Mouse (Mus musculus): Measurements from ENCODE around the gene Ffar4. TPM values are rescaled to one million over a fixed set of nuclear protein-coding genes. Genes with fewer than 3 reads are reported as not detected.

Ffar4 gene
- polyA plus RNA-seq, 1 experiment from 2014 or later = not detected

DNA sequence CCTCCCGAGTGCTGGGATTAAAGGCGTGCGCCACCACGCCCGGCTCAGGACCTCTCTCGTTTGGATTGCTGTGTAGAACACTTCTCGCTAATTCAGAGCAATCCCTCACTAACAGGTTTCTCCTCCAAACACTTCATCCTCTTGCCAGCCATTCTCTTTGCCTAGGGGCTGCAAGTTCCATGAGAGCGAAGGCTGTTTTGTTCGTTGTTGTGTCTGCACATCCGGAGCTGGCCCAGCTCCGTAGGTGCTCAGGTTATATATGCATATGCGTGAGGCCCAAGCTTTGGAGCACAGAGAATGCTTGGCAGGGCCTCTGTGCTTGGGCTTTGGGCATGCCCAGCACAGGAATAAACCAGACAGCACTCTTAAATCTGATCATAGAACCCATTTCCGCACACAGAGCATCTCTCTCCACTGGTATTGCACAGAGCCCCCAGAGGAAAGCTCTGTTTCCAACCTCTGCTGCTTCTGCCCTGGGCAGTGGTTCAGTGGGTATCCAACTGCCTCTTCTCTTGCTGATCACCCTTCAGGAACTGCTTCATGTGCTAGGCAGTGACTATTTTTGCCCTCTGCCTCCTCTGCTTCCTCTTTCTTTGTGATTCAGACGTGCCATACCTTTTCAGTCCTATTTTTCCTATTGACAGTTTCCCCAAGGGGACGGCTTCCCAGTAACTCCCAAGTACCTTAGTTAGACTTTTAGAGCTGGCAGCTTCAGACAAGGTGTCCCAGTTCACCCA lies 12.8 kb downstream of the Ffar4 start:
- H3K4me2 ChIP-seq (replicated peaks) = no peak overlapping the region
- no peaks in the 10 kb centered on the region for H3K4me1 ChIP-seq
- H3K9me3 ChIP-seq = no peaks in the 10 kb centered on the region
- H3K9ac ChIP-seq = no peak overlapping the region
- no peaks in the 10 kb centered on the region for H3K36me3 ChIP-seq
- H3K4me3 ChIP-seq = no peak overlapping the region
- 0 out of 2 replicates have a peak, but pooled peaks cover 7% of the 10 kb centered on the region for H3K27me3 ChIP-seq
- no peak overlapping the region for H3K27ac ChIP-seq
- 88% methylated on average over 15 of the region's 15 CpGs for WGBS
- ATAC-seq (ENCODE audit: insufficient number of reproducible peaks, insufficient read depth, low FRiP score, low TSS enrichment) = no peak

DNA sequence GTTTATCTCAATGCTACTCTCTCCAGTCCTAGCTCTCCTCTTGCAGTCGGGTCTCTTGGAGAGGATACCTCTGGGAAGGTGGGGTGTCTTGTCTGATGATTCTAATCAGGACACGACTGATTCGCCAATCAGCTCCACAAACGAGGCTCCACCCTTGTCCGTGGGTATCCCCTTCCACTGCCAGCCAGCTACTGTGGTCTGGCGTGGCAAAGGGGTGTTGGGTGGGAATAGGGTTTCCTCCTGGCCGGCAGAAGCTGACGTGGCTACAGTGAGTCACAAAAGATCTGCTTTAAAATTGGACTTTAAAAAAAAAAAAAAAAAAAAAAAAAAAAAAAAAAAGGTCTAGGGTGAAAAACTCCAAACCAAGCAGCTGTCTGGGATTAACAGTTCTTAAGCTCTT lies 14.2 kb downstream of the Ffar4 start:
- H3K4me1 ChIP-seq = no peaks in the 10 kb centered on the region
- H3K36me3 ChIP-seq = no peaks in the 10 kb centered on the region
- H3K4me2 ChIP-seq (replicated peaks) = no peak overlapping the region
- H3K27me3 ChIP-seq = 0 out of 2 replicates have a peak, but pooled peaks cover 7% of the 10 kb centered on the region
- WGBS = 78% methylated on average over 8 of the region's 8 CpGs
- H3K9ac ChIP-seq = no peak overlapping the region
- H3K27ac ChIP-seq = no peak overlapping the region
- no peak overlapping the region for H3K4me3 ChIP-seq
- no peak for ATAC-seq (ENCODE audit: insufficient number of reproducible peaks, insufficient read depth, low FRiP score, low TSS enrichment)
- H3K9me3 ChIP-seq = no peaks in the 10 kb centered on the region

DNA sequence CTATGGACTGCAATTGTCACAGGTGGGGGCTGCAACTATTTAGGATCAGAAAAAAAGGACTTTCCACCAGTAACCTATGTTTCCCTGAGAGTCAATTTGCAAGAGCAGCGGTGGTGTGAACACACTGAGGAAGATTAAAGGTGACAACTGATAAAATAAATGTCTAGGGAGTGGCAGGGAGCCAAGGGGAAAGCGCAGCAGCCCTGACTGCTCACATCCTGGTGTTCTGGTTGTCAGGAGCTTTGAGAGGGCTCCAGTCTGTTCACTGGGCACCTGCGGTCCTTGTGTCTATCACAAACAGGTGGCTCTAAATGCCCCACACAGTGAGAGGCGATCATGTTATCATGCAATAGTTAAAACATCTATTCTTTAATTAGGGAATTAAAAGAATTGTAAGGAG lies 15.7 kb downstream of the Ffar4 start:
- 39% methylated on average over 4 of the region's 4 CpGs for WGBS
- no peak overlapping the region for H3K27ac ChIP-seq
- no peak overlapping the region for H3K4me3 ChIP-seq
- 0 out of 2 replicates have a peak, but pooled peaks cover 7% of the 10 kb centered on the region for H3K27me3 ChIP-seq
- no peak for ATAC-seq (ENCODE audit: insufficient number of reproducible peaks, insufficient read depth, low FRiP score, low TSS enrichment)
- no peak overlapping the region for H3K4me2 ChIP-seq (replicated peaks)
- H3K9ac ChIP-seq = no peak overlapping the region
- H3K9me3 ChIP-seq = no peaks in the 10 kb centered on the region
- H3K36me3 ChIP-seq = no peaks in the 10 kb centered on the region
- H3K4me1 ChIP-seq = no peaks in the 10 kb centered on the region

DNA sequence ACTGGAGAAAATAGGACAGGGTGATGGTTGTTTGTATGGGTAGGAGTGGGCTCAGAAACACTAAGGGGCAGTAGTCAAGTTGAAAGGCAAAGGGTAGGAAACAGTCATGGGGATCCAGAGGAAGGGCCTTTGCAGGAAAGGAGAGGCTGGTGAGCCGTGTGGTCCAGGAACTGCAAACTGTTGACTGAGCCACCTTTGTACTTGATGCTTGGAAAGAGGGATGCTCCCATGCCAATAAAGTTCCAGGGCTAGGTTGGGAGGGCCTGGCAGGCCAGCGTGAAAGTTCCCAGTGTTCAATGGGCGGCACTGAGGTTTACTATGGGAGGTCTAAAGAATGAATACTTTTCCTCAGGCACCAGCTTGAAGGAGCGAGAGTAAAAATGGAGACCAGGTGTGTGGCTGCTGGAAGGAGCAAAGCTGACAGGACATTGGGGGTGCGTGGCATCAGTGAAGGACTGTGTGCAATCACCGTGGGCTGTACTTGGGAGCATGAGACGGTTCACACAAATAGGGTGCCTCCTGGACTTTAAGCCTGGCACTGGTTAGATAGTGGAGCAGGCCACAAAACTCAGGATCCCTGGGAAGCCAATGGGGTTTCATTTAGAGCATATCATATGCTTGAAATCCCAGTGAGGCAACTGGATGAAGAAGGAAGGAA lies 18.1 kb downstream of the Ffar4 start:
- Histone ChIP-seq H3K9ac (no peak overlapping the region), H3K36me3 (no peaks in the 10 kb centered on the region), H3K4me3 (no peak overlapping the region), H3K9me3 (no peaks in the 10 kb centered on the region), H3K4me1 (no peaks in the 10 kb centered on the region), H3K4me2 (replicated peaks) (no peak overlapping the region), H3K27ac (no peak overlapping the region), H3K27me3 (0 out of 2 replicates have a peak, but pooled peaks cover 4% of the 10 kb centered on the region)
- whole genome bisulfite sequencing = 87% methylated on average over 7 of the region's 7 CpGs
- no peak for ATAC-seq (ENCODE audit: insufficient number of reproducible peaks, insufficient read depth, low FRiP score, low TSS enrichment)

DNA sequence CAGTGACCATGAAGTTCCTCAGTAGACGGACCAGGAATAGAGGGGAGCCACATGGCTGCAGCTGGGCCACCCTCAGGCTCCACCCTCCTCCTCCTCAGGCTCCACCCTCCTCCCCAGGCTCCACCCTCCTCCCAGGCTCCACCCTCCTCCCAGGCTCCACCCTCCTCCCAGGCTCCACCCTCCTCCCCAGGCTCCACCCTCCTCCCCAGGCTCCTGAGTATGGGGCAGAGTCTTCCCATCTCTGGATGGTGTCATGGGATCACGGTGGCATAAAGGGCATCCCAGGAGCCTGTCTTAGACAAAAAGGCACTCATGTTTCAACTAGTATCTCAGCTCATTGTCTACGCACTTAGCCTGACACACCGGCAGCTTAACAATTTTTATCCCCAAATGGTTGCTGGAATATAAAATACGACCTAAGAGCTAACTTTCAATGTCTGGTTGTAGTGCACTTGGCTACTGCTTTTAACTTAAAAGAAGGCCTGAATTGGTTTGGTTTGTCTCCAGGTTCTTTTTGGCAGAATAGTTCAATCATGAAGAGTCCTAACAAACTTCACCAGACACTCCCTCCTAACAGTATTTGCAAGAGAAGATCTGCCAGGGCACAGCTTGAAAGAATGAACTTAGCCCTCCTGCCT lies 23.4 kb downstream of the Ffar4 start:
- no peak overlapping the region for H3K4me3 ChIP-seq
- H3K27me3 ChIP-seq = peaks cover 26% of the 10 kb centered on the region
- no peak overlapping the region for H3K9ac ChIP-seq
- no peaks in the 10 kb centered on the region for H3K9me3 ChIP-seq
- H3K36me3 ChIP-seq = no peaks in the 10 kb centered on the region
- WGBS = 89% methylated on average over 5 of the region's 5 CpGs
- no peak overlapping the region for H3K27ac ChIP-seq
- H3K4me2 ChIP-seq (replicated peaks) = no peak overlapping the region
- no peak for ATAC-seq (ENCODE audit: insufficient number of reproducible peaks, insufficient read depth, low FRiP score, low TSS enrichment)
- H3K4me1 ChIP-seq = no peaks in the 10 kb centered on the region

DNA sequence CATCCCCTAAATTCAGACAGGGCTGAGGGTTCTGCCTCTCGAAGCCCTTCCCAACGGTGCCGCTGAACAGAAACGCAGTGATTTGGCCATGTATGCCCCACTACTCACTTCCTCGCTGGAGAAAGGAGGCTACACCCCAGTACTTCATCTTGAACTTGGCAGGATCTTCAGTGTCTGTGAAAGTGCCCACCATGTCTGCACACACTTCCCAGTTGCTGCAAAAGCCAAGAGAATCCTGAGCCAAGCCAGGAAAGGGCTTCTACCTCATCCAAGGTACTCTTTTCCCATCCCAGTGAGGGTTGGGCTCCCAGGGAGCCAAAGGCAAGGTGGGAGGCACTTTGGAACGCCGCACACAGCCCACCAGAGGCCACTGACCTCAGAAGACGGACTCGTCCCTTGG lies 27.1 kb downstream of the Ffar4 start:
- Histone ChIP-seq H3K4me3 (peak overlapping the region; percentile 63), H3K4me2 (replicated peaks) (peak overlapping the region; percentile 93), H3K9me3 (no peaks in the 10 kb centered on the region), H3K36me3 (no peaks in the 10 kb centered on the region), H3K4me1 (no peaks in the 10 kb centered on the region), H3K27ac (no peak overlapping the region), H3K9ac (no peak overlapping the region), H3K27me3 (peaks cover 31% of the 10 kb centered on the region)
- no peak for ATAC-seq (ENCODE audit: insufficient number of reproducible peaks, insufficient read depth, low FRiP score, low TSS enrichment)
- WGBS = 32% methylated on average over 9 of the region's 9 CpGs

DNA sequence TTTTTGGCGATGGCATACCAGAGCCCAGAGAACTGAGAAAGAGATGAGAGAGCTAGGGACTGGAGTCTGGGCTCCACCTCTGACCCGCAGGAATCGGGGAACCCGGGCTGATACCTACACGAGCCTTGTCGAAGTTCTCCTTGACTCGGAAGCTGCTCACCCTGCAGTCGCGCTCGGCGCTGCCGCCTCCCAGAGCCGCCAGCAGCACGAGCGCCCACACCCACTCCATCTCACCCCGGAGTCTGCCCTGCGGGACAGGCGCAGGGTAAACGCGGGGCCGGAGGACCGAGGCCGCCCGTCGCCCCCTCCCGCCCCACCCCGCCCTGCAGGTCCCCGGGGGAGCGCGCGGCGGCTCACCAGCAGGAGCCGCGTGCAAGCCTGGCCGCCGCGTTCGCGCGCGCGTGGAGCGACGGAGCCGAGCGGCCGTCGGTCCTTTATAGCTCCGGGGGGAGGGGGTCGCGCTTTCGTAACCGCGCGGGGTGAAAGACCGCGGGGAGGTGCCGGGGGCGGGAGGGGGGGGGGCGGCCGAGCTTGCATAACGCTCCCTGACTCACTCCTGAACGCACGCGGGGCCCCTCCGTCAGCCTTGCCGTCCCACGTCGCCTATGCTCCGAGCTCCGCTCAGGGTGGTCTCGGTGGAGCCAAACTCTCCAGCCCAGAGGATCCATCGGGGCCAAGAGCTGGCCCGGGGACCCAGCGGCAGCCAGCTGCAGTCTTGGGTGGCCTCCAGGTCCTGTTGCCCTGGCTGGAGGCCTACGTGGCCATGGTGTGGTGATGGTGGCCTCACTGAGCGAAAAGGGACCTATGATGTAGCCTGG lies 27.7 kb downstream of the Ffar4 start:
- no peak for ATAC-seq (ENCODE audit: insufficient number of reproducible peaks, insufficient read depth, low FRiP score, low TSS enrichment)
- no peaks in the 10 kb centered on the region for H3K36me3 ChIP-seq
- WGBS = 2% methylated on average over 74 of the region's 77 CpGs
- peak overlapping the region; percentile 93 for H3K4me2 ChIP-seq (replicated peaks)
- H3K4me1 ChIP-seq = no peaks in the 10 kb centered on the region
- H3K27me3 ChIP-seq = peaks cover 31% of the 10 kb centered on the region
- no peak overlapping the region for H3K27ac ChIP-seq
- H3K9me3 ChIP-seq = no peaks in the 10 kb centered on the region
- H3K9ac ChIP-seq = peak overlapping the region; percentile 42
- peak overlapping the region; percentile 63 for H3K4me3 ChIP-seq

DNA sequence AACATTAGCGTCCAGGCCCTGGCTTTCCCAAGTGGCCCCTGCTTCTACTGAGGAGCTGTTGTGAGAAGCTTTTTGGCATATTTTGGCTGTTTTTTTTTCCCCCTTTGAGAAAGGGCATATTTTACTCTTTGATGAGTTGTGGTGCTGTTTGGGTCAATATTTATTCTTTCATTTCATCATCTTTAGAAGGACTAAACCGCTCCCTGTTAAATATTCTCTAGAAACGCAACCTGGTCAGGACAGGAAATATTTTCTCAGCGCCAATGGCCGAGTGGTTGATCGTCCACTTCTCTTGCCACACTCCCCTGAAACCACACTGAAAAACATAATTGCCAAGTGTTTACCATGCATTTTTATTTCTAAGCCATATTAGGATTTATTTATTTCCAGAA lies 28.3 kb downstream of the Ffar4 start, which contains the start of gene Rbp4:
Gene Rbp4 (minus strand): TSS at position 63 of the 392 bp plus-strand sequence.
- no peaks in the 10 kb centered on the region for H3K9me3 ChIP-seq
- H3K27ac ChIP-seq = no peak within 1 kb of the TSS
- WGBS = 63% methylated on average over 6 of the region's 6 CpGs
- ATAC-seq (ENCODE audit: insufficient number of reproducible peaks, insufficient read depth, low FRiP score, low TSS enrichment) = no peak
- H3K36me3 ChIP-seq = no peaks in the 10 kb centered on the region
- H3K4me3 ChIP-seq = peak within 1 kb of the TSS; percentile 63
- peak within 1 kb of the TSS; percentile 42 for H3K9ac ChIP-seq
- no peaks in the 10 kb centered on the region for H3K4me1 ChIP-seq
- H3K27me3 ChIP-seq = peaks cover 31% of the 10 kb centered on the region
- H3K4me2 ChIP-seq (replicated peaks) = peak within 1 kb of the TSS; percentile 93

DNA sequence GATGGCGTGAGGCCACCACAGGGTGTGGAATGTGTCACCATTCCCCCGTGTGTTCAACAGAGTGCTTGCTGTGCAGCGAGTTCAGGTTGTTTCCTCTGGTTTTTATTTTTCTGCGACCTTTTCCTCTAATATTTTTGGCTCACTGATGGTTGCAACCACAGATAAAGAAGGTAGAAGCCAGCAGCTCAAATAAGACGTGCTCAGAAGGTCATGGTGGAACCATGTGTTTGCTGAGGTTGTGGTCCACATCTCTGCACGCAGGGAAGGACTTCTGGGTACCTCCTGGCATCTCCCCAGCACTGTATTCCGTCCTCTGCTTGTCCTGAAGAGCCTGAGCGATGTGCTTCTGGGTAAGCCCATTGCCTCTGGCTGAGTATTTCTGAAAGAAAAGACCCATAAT lies 29.8 kb downstream of the Ffar4 start:
- no peak overlapping the region for H3K9ac ChIP-seq
- 67% methylated on average over 8 of the region's 8 CpGs for WGBS
- H3K27ac ChIP-seq = no peak overlapping the region
- H3K4me3 ChIP-seq = no peak overlapping the region
- no peaks in the 10 kb centered on the region for H3K4me1 ChIP-seq
- peaks cover 31% of the 10 kb centered on the region for H3K27me3 ChIP-seq
- H3K9me3 ChIP-seq = no peaks in the 10 kb centered on the region
- H3K4me2 ChIP-seq (replicated peaks) = no peak overlapping the region
- no peaks in the 10 kb centered on the region for H3K36me3 ChIP-seq
- ATAC-seq (ENCODE audit: insufficient number of reproducible peaks, insufficient read depth, low FRiP score, low TSS enrichment) = no peak

DNA sequence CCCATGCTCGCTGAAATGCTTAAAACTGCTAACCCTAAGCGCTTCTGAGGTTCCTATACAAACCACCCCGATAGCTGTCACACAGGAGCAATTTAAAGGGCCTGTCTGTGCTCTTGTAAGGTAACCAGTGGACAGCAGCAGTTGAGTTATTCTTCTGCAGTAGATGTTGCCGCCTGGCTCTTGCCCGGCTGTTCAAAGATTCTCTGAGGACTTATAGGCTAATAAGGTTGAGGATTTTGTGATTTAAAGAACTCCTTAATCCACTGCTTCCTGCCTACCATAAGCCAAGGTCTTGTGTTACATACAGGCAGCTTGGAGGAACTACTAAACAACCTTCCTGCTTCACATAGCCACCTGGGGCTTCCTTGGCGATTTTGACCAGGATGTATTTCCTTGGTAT lies 35.6 kb downstream of the Ffar4 start, which contains the start of gene Pde6c:
Gene Pde6c (plus strand): TSS at position 301 of the 400 bp plus-strand sequence.
- H3K4me3 ChIP-seq = no peak within 1 kb of the TSS
- H3K36me3 ChIP-seq = no peaks in the 10 kb centered on the region
- no peak within 1 kb of the TSS for H3K27ac ChIP-seq
- no peak for ATAC-seq (ENCODE audit: insufficient number of reproducible peaks, insufficient read depth, low FRiP score, low TSS enrichment)
- WGBS = 77% methylated on average over 6 of the region's 6 CpGs
- 0 out of 2 replicates have a peak, but pooled peaks cover 2% of the 10 kb centered on the region for H3K27me3 ChIP-seq
- no peak within 1 kb of the TSS for H3K9ac ChIP-seq
- H3K4me1 ChIP-seq = no peaks in the 10 kb centered on the region
- H3K4me2 ChIP-seq (replicated peaks) = no peak within 1 kb of the TSS
- no peaks in the 10 kb centered on the region for H3K9me3 ChIP-seq

DNA sequence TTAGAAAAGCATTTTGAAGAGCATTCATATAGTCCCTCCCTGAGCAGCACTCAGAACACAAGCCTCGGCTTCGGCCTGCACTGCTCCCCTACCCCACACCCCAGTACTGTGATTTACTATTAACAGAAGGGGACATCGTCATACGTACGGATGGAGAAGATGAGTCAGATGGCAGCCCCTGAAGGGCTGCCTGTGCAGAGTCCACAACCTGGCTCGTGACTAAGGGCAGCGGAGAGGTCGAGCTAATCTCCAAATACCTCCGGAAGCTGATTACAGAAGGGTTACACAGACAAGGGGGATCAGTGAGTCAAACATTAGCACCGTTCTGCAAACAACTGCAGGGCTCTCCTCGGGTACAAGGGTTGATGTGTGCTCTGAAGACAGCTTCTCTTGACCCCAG lies 37.1 kb downstream of the Ffar4 start:
- Histone ChIP-seq H3K27ac (no peak overlapping the region), H3K4me1 (no peaks in the 10 kb centered on the region), H3K9me3 (no peaks in the 10 kb centered on the region), H3K36me3 (no peaks in the 10 kb centered on the region), H3K4me2 (replicated peaks) (no peak overlapping the region), H3K27me3 (no peaks in the 10 kb centered on the region), H3K4me3 (no peak overlapping the region), H3K9ac (no peak overlapping the region)
- no peak for ATAC-seq (ENCODE audit: insufficient number of reproducible peaks, insufficient read depth, low FRiP score, low TSS enrichment)
- WGBS = 62% methylated on average over 11 of the region's 11 CpGs

All from embryonic facial prominence, embryonic 12.5 days (tissue).